Mouse (Mus musculus) forebrain, embryonic 10.5 days (tissue): ENCODE measurements around the gene Ddx43. TPM values are rescaled to one million over a fixed set of nuclear protein-coding genes. Genes with fewer than 3 reads are reported as not detected.
A peak's percentile ranks its signal among the peaks of the same experiment; 100 is the strongest.

ENCODE experiments used
- DNase-seq: peaks from one replicate; pipeline ENCODE4 v3.0.0-alpha.2; 2017; ENCODE audit warnings: low spot score; ENCODE audit errors: extremely low spot score
- H3K27ac ChIP-seq: fragments of 300-500 bp; sonication (generic); 2 replicates; pipeline ENCODE4 v1.5.1; 2016; ENCODE audit warnings: mild to moderate bottlenecking
- H3K27me3 ChIP-seq: fragments of 300-500 bp; sonication (generic); 2 replicates; pipeline ENCODE4 v1.6.1; 2016; ENCODE audit warnings: mild to moderate bottlenecking; ENCODE audit not compliant: poor library complexity, severe bottlenecking
- H3K36me3 ChIP-seq: fragments of 300-500 bp; sonication (generic); replicated peaks from 2 replicates; pipeline ENCODE4 v1.6.1; 2016; ENCODE audit warnings: mild to moderate bottlenecking, moderate library complexity
- H3K4me1 ChIP-seq: fragments of 300-500 bp; sonication (generic); 2 replicates; pipeline ENCODE4 v1.6.1; 2016
- H3K4me3 ChIP-seq: fragments of 300-500 bp; sonication (generic); 2 replicates; pipeline ENCODE4 v1.5.1; 2016; ENCODE audit warnings: mild to moderate bottlenecking, moderate library complexity
- H3K9me3 ChIP-seq: fragments of 300-500 bp; sonication (generic); 2 replicates; pipeline ENCODE4 v1.6.1; 2016; ENCODE audit warnings: mild to moderate bottlenecking, moderate library complexity
- WGBS: fragments of 180-500 bp; shearing (Covaris S2); methylation state at CpG from one replicate; pipeline ENCODE4 v1.1.7; 2016; 5-methylcytosine and 5-hydroxymethylcytosine counted together
- polyA plus RNA-seq: library from polyadenylated mRNA; unstranded; fragments of >200 nt; fragmentation: Nextera tagmentation; extraction: Ambion mirVana; gene quantifications from 2 replicates; pipeline ENCODE4 v1.2.1, GENCODE M21; 2016

Gene Ddx43
- polyA plus RNA-seq, 1 experiment from 2014 or later, result 0.24 TPM

DNA sequence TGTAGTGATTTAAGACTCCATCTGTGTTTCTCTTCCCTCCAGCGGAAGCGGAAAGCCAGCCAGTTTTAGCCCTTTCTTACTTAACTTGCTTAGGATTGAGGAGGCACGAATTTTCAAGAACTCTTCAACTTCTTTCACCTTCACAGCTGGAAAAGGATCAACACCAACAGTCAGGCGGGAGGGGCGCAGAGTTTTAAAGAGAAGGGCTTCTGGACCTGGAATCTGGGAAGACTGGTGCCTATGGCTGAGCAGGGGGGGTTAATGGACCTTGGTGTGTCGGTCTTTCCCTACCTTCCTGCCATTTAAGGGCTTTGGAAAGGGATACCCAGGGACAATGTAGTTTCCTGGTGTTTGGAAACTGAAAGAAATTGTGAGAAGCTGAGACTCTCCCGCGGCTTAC, 18.0 kb upstream of the Ddx43 start:
- Histone ChIP-seq H3K4me1 (peaks cover 19% of the 10 kb centered on the region), H3K27me3 (peaks cover 34% of the 10 kb centered on the region), H3K27ac (peak overlapping the region; percentile 73; the same call in 1 of the 2 replicates), H3K36me3 (no peaks in the 10 kb centered on the region), H3K9me3 (no peaks in the 10 kb centered on the region), H3K4me3 (peak overlapping the region; percentile 51)
- DNase-seq, result no peak
- 18% methylated on average over 8 of the region's 8 CpGs for WGBS

DNA sequence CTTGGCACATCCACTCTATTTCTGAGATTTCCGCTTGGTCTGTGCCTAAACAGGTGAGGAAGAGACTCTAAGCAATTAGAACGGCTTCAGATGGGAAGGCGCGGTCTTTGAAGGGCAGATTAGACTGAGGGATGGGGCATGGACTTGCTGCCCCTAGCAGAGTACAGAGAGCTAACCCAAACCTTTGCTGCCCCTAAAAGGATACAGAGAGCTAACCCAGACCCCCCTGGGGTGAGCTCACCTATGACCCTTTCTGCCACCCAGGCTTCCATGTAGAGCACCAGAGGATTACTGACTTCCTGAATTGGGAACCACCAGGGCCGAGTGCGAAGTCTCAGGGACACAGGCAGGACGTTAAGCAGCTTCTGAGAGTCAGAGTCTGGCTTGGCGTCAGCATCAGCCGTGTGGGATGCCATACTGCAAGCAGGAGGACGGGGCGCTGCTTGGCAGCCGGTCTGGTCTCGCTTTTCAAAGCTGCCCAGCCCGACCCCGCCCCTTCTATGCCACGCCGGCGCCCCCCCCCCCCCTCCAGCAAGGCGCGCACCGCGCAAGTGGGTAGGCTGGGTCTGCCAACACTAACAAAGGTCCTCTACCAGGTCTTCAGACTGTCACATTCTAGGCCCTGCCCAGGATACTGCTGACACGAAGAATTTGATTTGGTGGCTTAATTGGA, 17.3 kb upstream of the Ddx43 start, which contains the start of gene Ooep:
Gene Ooep (minus strand): TSS at position 613 of the 673 bp plus-strand sequence.
- Histone ChIP-seq H3K36me3 (no peaks in the 10 kb centered on the region), H3K4me3 (peak within 1 kb of the TSS; percentile 51), H3K4me1 (peaks cover 19% of the 10 kb centered on the region), H3K27me3 (peaks cover 34% of the 10 kb centered on the region), H3K9me3 (no peaks in the 10 kb centered on the region), H3K27ac (peak within 1 kb of the TSS; percentile 73)
- peak; percentile 49 for DNase-seq
- 3% methylated on average over 23 of the region's 23 CpGs for WGBS

DNA sequence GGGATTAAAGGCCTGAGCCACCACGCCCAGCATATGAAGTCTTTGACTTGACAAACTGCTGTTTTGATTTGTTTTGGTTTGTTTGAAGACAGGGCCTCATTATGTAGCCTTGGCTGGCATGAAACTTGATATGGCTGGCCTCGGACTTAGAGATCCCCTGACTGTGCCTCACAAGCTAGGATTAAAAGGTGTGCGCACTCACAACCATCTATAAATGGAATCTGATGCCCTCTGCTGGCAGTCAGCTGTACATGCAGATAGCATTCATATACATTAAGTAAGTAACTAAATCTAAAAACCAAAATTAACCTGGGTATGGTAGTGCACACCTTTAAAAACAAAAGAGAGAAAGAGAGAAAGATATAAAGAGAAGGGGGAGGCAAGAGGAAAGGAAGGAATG, 9.7 kb upstream of the Ddx43 start:
- 48% methylated on average over 3 of the region's 3 CpGs for WGBS
- no peak overlapping the region for H3K4me3 ChIP-seq
- H3K27ac ChIP-seq, result no peak overlapping the region
- DNase-seq, result no peak
- no peaks in the 10 kb centered on the region for H3K27me3 ChIP-seq
- H3K4me1 ChIP-seq, result no peaks in the 10 kb centered on the region
- no peaks in the 10 kb centered on the region for H3K36me3 ChIP-seq
- no peaks in the 10 kb centered on the region for H3K9me3 ChIP-seq

DNA sequence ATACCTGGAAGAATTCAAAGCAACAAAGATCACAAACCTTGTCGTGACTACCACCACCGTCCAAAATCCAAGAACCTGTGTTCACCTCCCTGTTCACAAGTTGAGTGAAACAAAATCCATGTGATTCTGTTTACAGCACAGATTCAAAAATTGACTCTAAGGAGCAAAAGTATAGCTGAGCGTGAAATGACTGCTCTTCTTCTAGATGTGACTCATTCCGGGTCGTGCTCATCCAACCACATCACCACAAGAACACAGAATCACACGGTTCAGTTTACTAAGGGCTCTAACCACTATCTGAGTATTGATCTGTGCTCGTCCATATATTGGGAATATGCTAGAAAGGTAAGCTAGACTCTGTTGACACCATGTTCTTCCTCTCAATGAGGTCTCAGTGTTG, 8.6 kb upstream of the Ddx43 start:
- Histone ChIP-seq H3K4me1 (no peaks in the 10 kb centered on the region), H3K27ac (no peak overlapping the region), H3K4me3 (no peak overlapping the region), H3K9me3 (no peaks in the 10 kb centered on the region), H3K36me3 (no peaks in the 10 kb centered on the region), H3K27me3 (peaks cover 1% of the 10 kb centered on the region; the same call in 1 of the 2 replicates)
- no peak for DNase-seq
- 89% methylated on average over 7 of the region's 7 CpGs for WGBS

DNA sequence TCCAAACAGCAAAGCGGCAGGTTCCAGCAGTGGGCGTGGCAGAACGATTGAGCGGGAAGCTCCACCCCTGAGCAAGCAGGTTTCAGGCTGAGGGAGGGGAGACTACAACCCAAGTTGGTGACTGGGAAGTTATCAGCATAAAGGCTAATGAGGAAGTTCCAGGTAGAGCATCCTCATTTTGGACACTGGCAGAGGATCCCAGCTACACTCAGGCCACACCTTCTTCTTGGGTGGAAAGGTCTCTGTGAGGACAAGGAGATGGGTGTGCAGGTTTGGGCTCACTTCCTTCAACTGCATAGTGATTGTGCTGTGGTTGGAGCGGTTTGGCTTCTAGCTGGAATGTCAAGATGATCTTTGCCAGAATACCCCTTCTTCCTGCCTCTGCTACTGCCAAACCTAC, 5.6 kb upstream of the Ddx43 start:
- peaks cover 31% of the 10 kb centered on the region for H3K27me3 ChIP-seq
- no peak overlapping the region for H3K4me3 ChIP-seq
- 65% methylated on average over 5 of the region's 5 CpGs for WGBS
- H3K9me3 ChIP-seq, result no peaks in the 10 kb centered on the region
- no peak overlapping the region for H3K27ac ChIP-seq
- DNase-seq, result no peak
- no peaks in the 10 kb centered on the region for H3K4me1 ChIP-seq
- no peaks in the 10 kb centered on the region for H3K36me3 ChIP-seq

DNA sequence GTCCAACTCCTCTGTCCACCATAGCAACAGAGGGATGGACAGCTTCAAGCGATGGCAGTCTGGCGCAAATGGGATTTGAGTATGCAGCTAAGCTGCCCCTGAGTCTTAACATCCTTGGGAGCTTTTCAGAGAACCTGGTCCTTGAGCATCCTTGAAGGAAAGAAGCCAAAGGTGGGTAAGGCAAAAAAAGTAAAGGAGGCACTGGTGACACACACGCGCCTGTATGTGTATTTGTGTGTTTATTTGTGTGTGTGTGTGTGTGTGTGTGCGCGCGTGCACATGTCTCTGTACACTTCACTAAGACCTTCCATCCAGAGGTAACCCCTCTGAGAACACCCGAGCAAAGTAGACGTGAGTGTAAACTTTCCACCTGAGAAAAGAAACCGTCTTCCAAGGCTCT, 1.8 kb upstream of the Ddx43 start:
- Histone ChIP-seq H3K4me1 (peaks cover 10% of the 10 kb centered on the region), H3K4me3 (no peak overlapping the region), H3K27ac (no peak overlapping the region), H3K9me3 (no peaks in the 10 kb centered on the region), H3K36me3 (no peaks in the 10 kb centered on the region), H3K27me3 (peaks cover 66% of the 10 kb centered on the region)
- DNase-seq, result no peak
- 84% methylated on average over 10 of the region's 10 CpGs for WGBS

DNA sequence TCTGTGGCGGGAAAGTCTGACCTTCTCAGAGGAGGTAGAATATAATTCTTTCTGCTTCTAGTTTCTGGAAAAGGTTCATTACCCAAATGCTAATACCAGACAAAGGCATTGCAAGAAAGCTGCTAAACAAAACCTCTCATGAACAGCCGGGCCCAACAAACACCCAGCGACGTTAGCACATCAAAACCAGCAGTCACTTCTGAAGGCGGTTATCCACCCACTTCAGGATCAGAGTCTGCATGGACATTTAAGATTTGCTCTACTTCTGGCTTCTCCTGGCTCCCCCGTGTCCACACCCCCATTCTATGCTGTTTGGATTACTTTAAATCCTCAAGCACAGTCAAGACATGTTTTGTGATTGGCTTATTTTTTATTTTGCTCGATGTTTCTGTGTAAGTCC, 975 bp upstream of the Ddx43 start:
- H3K9me3 ChIP-seq, result no peaks in the 10 kb centered on the region
- H3K27me3 ChIP-seq, result peaks cover 74% of the 10 kb centered on the region
- H3K4me1 ChIP-seq, result peaks cover 10% of the 10 kb centered on the region
- WGBS, result 75% methylated on average over 7 of the region's 7 CpGs
- H3K36me3 ChIP-seq, result no peaks in the 10 kb centered on the region
- no peak overlapping the region for H3K27ac ChIP-seq
- H3K4me3 ChIP-seq, result no peak overlapping the region
- no peak for DNase-seq

DNA sequence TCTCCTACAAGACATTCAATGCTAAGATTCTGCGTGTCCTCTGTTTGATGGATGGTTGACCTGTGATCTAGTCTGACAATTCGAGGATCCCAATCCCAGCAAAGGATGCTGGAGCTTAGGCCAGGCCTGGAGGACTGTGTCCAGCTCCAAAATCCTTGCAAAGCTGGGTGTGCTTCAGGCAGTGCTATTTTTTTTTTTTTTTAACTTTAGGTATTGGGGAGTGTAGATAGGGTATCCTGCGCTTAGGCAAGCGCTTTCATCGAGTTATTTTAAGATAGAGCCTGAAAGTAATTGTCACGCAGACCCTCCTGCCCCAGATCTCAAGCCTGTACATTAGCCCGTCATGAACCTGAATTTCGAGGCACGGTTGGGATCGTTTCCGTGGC, 340 bp upstream of the Ddx43 start:
- 36% methylated on average over 11 of the region's 11 CpGs for WGBS
- Histone ChIP-seq H3K27me3 (peaks cover 74% of the 10 kb centered on the region), H3K9me3 (no peaks in the 10 kb centered on the region), H3K4me1 (peaks cover 10% of the 10 kb centered on the region), H3K36me3 (no peaks in the 10 kb centered on the region), H3K4me3 (peak overlapping the region; percentile 49), H3K27ac (no peak overlapping the region)
- no peak for DNase-seq

DNA sequence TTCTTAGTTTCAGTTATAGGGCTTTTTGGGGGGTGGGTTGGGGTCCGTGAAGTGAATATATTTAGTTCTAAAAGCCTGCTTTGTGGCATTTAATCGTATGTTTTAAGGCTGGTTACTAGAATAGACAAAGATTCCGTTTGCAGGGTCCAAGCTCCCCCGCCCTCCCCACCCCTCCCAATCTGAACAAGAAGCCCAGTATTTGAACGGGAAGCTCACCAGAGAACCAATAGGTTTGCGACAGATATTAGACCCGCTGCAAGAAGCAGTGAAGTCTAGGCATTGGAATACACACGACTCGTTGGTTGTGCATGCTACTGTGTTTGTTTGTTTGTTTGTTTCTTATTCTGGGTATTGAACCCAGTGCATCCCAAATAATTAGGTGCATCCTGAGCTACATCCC, 940 bp downstream of the Ddx43 start:
- 73% methylated on average over 9 of the region's 9 CpGs for WGBS

DNA sequence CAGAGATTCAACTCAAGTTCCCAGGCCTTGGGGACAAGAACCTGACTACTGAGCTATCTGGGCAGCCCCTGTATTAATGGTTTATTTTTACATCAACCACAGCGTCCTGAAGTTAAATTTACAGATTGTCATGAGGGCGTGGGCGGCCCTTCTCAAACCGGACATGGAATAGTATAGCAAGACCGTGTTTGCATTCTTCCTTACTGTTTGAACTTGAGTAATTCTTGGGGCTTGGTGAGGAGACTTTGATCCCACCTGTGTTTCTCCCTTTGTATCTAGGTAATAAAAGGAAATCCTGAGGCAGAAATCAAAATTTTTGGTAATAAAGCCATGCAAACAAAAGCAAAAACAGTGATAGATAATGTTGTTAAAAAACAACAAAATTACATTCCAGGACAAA, 5.0 kb downstream of the Ddx43 start:
- 88% methylated on average over 5 of the region's 5 CpGs for WGBS
- Histone ChIP-seq H3K27me3 (peaks cover 37% of the 10 kb centered on the region), H3K9me3 (no peaks in the 10 kb centered on the region), H3K4me3 (no peak overlapping the region), H3K27ac (no peak overlapping the region), H3K4me1 (peaks cover 7% of the 10 kb centered on the region), H3K36me3 (no peaks in the 10 kb centered on the region)
- no peak for DNase-seq

More for the DNA sequence above, 940 bp downstream of the Ddx43 start:
- Histone ChIP-seq H3K9me3 (no peaks in the 10 kb centered on the region), H3K27ac (no peak overlapping the region), H3K27me3 (peaks cover 74% of the 10 kb centered on the region), H3K36me3 (no peaks in the 10 kb centered on the region), H3K4me3 (no peak overlapping the region), H3K4me1 (peaks cover 10% of the 10 kb centered on the region)
- no peak for DNase-seq

DNA sequence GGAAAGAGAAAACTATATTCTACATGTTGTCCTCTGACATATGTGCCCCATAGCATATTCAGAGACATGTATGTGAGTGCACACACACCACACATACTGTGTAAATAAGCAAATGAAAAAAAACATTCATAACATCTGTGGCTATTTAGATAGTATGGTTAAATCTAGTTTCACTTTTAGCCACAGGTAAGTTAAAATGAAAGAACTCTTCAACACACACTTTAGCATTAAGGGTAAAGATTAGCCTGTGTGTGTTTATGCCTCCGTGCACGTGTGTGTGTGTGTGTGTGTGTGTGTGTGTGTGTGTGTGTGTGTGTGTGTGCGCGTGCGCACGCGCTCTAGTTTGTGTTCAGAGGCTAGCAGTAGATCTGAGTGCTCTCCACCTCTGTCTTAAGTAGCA, 6.0 kb downstream of the Ddx43 start:
- Histone ChIP-seq H3K36me3 (no peaks in the 10 kb centered on the region), H3K4me1 (no peaks in the 10 kb centered on the region), H3K27me3 (peaks cover 27% of the 10 kb centered on the region), H3K4me3 (no peak overlapping the region), H3K27ac (no peak overlapping the region), H3K9me3 (no peaks in the 10 kb centered on the region)
- WGBS, result 92% methylated on average over 7 of the region's 7 CpGs
- no peak for DNase-seq

DNA sequence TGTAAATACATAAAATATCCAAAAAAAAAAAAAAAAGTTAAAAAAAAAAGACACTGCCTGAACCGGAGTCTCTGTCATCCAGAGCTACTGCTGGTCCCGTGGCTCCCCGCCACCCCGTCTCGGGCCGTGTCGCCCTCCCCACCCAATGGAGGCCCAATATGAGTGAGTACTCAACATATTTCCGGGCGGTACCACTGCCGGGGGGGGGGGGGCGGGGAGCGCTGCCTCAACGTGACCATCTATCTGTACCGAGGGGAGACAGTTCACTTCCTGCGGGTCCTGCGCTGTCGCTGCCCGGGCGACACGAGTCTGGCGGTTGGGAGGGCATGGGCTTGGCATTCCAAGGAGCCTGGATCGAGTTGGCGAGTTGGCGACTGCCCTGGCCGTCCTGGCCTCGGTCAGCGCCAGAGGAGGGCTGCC, 31.8 kb downstream of the Ddx43 start:
- no peak for DNase-seq
- Histone ChIP-seq H3K27ac (peak overlapping the region; percentile 36; the same call in 1 of the 2 replicates), H3K36me3 (no peaks in the 10 kb centered on the region), H3K4me3 (peak overlapping the region; percentile 44), H3K27me3 (peaks cover 23% of the 10 kb centered on the region; the same call in 1 of the 2 replicates), H3K4me1 (peaks cover 7% of the 10 kb centered on the region), H3K9me3 (no peaks in the 10 kb centered on the region)
- 34% methylated on average over 27 of the region's 27 CpGs for WGBS

DNA sequence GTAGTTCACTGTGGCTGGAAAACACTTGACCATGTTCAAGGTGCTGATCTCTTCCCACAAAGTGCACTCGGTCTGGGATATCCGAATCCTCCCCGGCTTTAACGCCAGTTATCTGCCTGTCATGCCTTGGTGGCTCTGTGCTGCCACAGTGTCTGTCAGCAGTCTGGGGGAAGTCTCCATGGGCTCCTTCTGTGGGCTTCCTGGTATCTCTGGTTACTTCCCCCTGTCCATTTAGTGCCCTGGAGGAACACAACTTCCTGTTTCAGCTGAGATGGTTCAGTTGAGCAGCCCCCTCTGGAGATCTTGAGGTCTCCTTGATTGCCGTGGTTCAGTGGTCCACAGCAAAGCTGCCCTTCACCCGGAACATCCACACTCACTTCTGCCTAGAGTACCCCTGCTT, 32.6 kb downstream of the Ddx43 start:
- DNase-seq, result no peak
- no peak overlapping the region for H3K27ac ChIP-seq
- WGBS, result 83% methylated on average over 6 of the region's 6 CpGs
- H3K4me1 ChIP-seq, result peaks cover 7% of the 10 kb centered on the region
- no peak overlapping the region for H3K4me3 ChIP-seq
- H3K9me3 ChIP-seq, result no peaks in the 10 kb centered on the region
- H3K36me3 ChIP-seq, result no peaks in the 10 kb centered on the region
- H3K27me3 ChIP-seq, result peaks cover 23% of the 10 kb centered on the region; the same call in 1 of the 2 replicates
